Mouse (Mus musculus) CH12.LX (cell line): Measurements from ENCODE around the gene Kif13a. TPM values are rescaled to one million over a fixed set of nuclear protein-coding genes. Genes with fewer than 3 reads are reported as not detected.

ENCODE experiments used
- DNase-seq: peaks from one replicate; pipeline ENCODE4 v3.0.0-alpha.2; 2013; ENCODE audit errors: extremely low read depth
- H3K27ac ChIP-seq: 2 replicates; pipeline ENCODE4 v1.5.1; 2012; ENCODE audit warnings: low read depth, mild to moderate bottlenecking, control low read depth, moderate library complexity; ENCODE audit not compliant: insufficient read depth
- H3K27me3 ChIP-seq: replicated peaks from 2 replicates; pipeline ENCODE3; 2012; ENCODE audit warnings: inconsistent platforms
- H3K36me3 ChIP-seq, 2 experiments: replicated peaks in 1 of 2; 2 replicates each; pipeline versions ENCODE3 to v1.6.1; 2012; ENCODE audit warnings: inconsistent platforms in 1 of 2, low read length in 1 of 2, mild to moderate bottlenecking in 1 of 2, mixed read lengths in 1 of 2, moderate library complexity in 1 of 2; ENCODE audit not compliant: control insufficient read depth in 1 of 2, insufficient read depth in 1 of 2
- H3K4me1 ChIP-seq, 2 experiments: 2 replicates each; pipeline ENCODE4 v1.6.1; 2012; ENCODE audit warnings: inconsistent platforms in 1 of 2, moderate library complexity in 1 of 2; ENCODE audit not compliant: insufficient read depth in 2 of 2, control insufficient read depth in 1 of 2
- H3K4me2 ChIP-seq: 2 replicates; pipeline ENCODE4 v1.6.1; 2012; ENCODE audit warnings: low read depth, mild to moderate bottlenecking, control low read depth; ENCODE audit not compliant: poor library complexity, insufficient read depth, severe bottlenecking
- H3K4me3 ChIP-seq, 3 experiments: fragments of 150-350 bp in 1 of 3; sonication (generic) in 1 of 3; replicated peaks in 1 of 3; 2 replicates each; pipeline versions ENCODE3 to v1.5.1; 2011 to 2012; ENCODE audit warnings: low read depth in 2 of 3, low read length in 2 of 3, mild to moderate bottlenecking in 2 of 3, moderate library complexity in 2 of 3, control low read depth in 1 of 3, improper control_type of control experiment in 1 of 3, inconsistent platforms in 1 of 3, mixed read lengths in 1 of 3; ENCODE audit not compliant: poor library complexity in 1 of 3
- H3K79me2 ChIP-seq: replicated peaks from 2 replicates; pipeline ENCODE4 v1.6.1; 2012; ENCODE audit warnings: mild to moderate bottlenecking, moderate library complexity; ENCODE audit not compliant: control insufficient read depth, poor library complexity, insufficient read depth, severe bottlenecking; ENCODE audit errors: extremely low read depth
- H3K9ac ChIP-seq: 2 replicates; pipeline ENCODE4 v1.6.1; 2012; ENCODE audit warnings: low read depth, mild to moderate bottlenecking, control low read depth, moderate library complexity; ENCODE audit not compliant: insufficient read depth
- H3K9me3 ChIP-seq: replicated peaks from 2 replicates; pipeline ENCODE3; 2012; ENCODE audit warnings: low read length, inconsistent platforms, mixed read lengths
- CHD1 ChIP-seq: IDR thresholded peaks from 2 replicates; pipeline ENCODE4 v1.6.1; 2012; ENCODE audit warnings: low read depth, low read length, improper control_type of control experiment, inconsistent platforms
- CHD2 ChIP-seq: IDR thresholded peaks from 2 replicates; pipeline ENCODE4 v1.6.1; 2011; ENCODE audit warnings: low read length, improper control_type of control experiment
- CTCF ChIP-seq, 2 experiments: IDR thresholded peaks in 1 of 2; conservative IDR thresholded peaks in 1 of 2; 2 replicates each; pipeline ENCODE4 v1.5.1; 2011 to 2012; ENCODE audit warnings: low read depth in 2 of 2, low read length in 2 of 2, improper control_type of control experiment in 1 of 2, inconsistent platforms in 1 of 2, mild to moderate bottlenecking in 1 of 2, moderate library complexity in 1 of 2
- E2F4 ChIP-seq: IDR thresholded peaks from 2 replicates; pipeline ENCODE4 v1.6.1; 2011; ENCODE audit warnings: low read depth, low read length, improper control_type of control experiment; ENCODE audit not compliant: insufficient replicate concordance
- EP300 ChIP-seq: IDR thresholded peaks from 2 replicates; pipeline ENCODE4 v1.6.1; 2011; ENCODE audit warnings: low read length, improper control_type of control experiment
- ETS1 ChIP-seq: conservative IDR thresholded peaks from 2 replicates; pipeline ENCODE4 v1.6.1; 2012; ENCODE audit warnings: low read depth, mild to moderate bottlenecking, inconsistent platforms, low read length, improper control_type of control experiment, moderate library complexity
- GABPA ChIP-seq: IDR thresholded peaks from 2 replicates; pipeline ENCODE4 v1.6.1; 2012; ENCODE audit warnings: low read depth, low read length, improper control_type of control experiment, inconsistent platforms; ENCODE audit not compliant: insufficient replicate concordance
- IRF4 ChIP-seq: IDR thresholded peaks from 2 replicates; pipeline ENCODE4 v1.6.1; 2014; ENCODE audit warnings: low read depth, mild to moderate bottlenecking, inconsistent platforms, low read length, improper control_type of control experiment
- JUND ChIP-seq: conservative IDR thresholded peaks from 2 replicates; pipeline ENCODE4 v1.6.1; 2011; ENCODE audit warnings: low read depth, low read length, improper control_type of control experiment
- MAX ChIP-seq: IDR thresholded peaks from 2 replicates; pipeline ENCODE4 v1.6.1; 2011; ENCODE audit warnings: low read length, improper control_type of control experiment
- MAZ ChIP-seq: IDR thresholded peaks from 2 replicates; pipeline ENCODE4 v1.6.1; 2012; ENCODE audit warnings: low read depth, mild to moderate bottlenecking, inconsistent platforms, low read length, improper control_type of control experiment, moderate library complexity
- NELFE ChIP-seq: IDR thresholded peaks from 2 replicates; pipeline ENCODE4 v1.6.1; 2011; ENCODE audit warnings: low read depth, low read length, improper control_type of control experiment
- NRF1 ChIP-seq: IDR thresholded peaks from 2 replicates; pipeline ENCODE4 v1.6.1; 2014; ENCODE audit warnings: low read depth, mild to moderate bottlenecking, inconsistent platforms, low read length, improper control_type of control experiment, moderate library complexity
- PAX5 ChIP-seq: IDR thresholded peaks from 2 replicates; pipeline ENCODE4 v1.6.1; 2012; ENCODE audit warnings: low read length, inconsistent platforms, mixed read lengths
- RAD21 ChIP-seq: IDR thresholded peaks from 2 replicates; pipeline ENCODE4 v1.6.1; 2011; ENCODE audit warnings: low read depth, mild to moderate bottlenecking, low read length, improper control_type of control experiment, moderate library complexity
- RCOR1 ChIP-seq: conservative IDR thresholded peaks from 2 replicates; pipeline ENCODE4 v1.6.1; 2012; ENCODE audit warnings: low read depth, mild to moderate bottlenecking, inconsistent platforms, low read length, improper control_type of control experiment
- SIN3A ChIP-seq: IDR thresholded peaks from 2 replicates; pipeline ENCODE4 v1.6.1; 2012; ENCODE audit warnings: low read length, improper control_type of control experiment, inconsistent platforms
- SMC3 ChIP-seq: IDR thresholded peaks from 2 replicates; pipeline ENCODE4 v1.6.1; 2011; ENCODE audit warnings: low read depth, low read length, improper control_type of control experiment
- USF1 ChIP-seq: IDR thresholded peaks from 2 replicates; pipeline ENCODE4 v1.6.1; 2014; ENCODE audit warnings: low read depth, mild to moderate bottlenecking, inconsistent platforms, low read length, improper control_type of control experiment
- USF2 ChIP-seq: conservative IDR thresholded peaks from 2 replicates; pipeline ENCODE4 v1.6.1; 2011; ENCODE audit warnings: low read depth, low read length, improper control_type of control experiment
- ZC3H11A ChIP-seq: IDR thresholded peaks from 2 replicates; pipeline ENCODE4 v1.6.1; 2012; ENCODE audit warnings: low read depth, mild to moderate bottlenecking, inconsistent platforms, low read length, improper control_type of control experiment
- ZKSCAN1 ChIP-seq: IDR thresholded peaks from 2 replicates; pipeline ENCODE4 v1.6.1; 2012; ENCODE audit warnings: low read depth, inconsistent platforms, low read length, improper control_type of control experiment, borderline replicate concordance
- ZMIZ1 ChIP-seq: IDR thresholded peaks from 2 replicates; pipeline ENCODE4 v1.6.1; 2012; ENCODE audit warnings: low read depth, mild to moderate bottlenecking, inconsistent platforms, low read length, improper control_type of control experiment
- ZNF384 ChIP-seq: IDR thresholded peaks from 2 replicates; pipeline ENCODE4 v1.6.1; 2012; ENCODE audit warnings: low read depth, low read length, improper control_type of control experiment, inconsistent platforms
- dilution Hi-C: fragments of 300-500 bp; cut with MboI; formaldehyde crosslinking; loops from 2 replicates; pipeline ENCODE4 v1.14.3; 2020; ENCODE audit warnings: low sequenced_read_pairs; ENCODE audit not compliant: extremely low pct_unique_long_range_greater_than_20kb, extremely low pct_ligation_motif_present
- in situ Hi-C: fragments of 300-500 bp; cut with MboI; formaldehyde crosslinking; loops from 3 replicates; pipeline ENCODE4 v1.14.3; 2019; ENCODE audit warnings: low sequenced_read_pairs, low pct_ligation_motif_present, low pct_unique_long_range_greater_than_20kb, mixed read lengths
- polyA plus RNA-seq: library from polyadenylated mRNA; unstranded; fragments of >175 nt; gene quantifications from 2 replicates; pipeline ENCODE4 v1.2.1, GENCODE M21; 2012; ENCODE audit warnings: low read depth; ENCODE audit not compliant: insufficient read length
- total RNA-seq, 2 experiments: library from RNA; depleted of rRNA; stranded (reverse); fragments of 300-350 nt in 1 of 2; fragments of >200 nt in 1 of 2; gene quantifications; 2 replicates each; pipeline ENCODE4 v1.2.3; 2012 to 2014

Gene Kif13a
- total and polyA plus RNA-seq, 3 experiments, result not detected

DNA sequence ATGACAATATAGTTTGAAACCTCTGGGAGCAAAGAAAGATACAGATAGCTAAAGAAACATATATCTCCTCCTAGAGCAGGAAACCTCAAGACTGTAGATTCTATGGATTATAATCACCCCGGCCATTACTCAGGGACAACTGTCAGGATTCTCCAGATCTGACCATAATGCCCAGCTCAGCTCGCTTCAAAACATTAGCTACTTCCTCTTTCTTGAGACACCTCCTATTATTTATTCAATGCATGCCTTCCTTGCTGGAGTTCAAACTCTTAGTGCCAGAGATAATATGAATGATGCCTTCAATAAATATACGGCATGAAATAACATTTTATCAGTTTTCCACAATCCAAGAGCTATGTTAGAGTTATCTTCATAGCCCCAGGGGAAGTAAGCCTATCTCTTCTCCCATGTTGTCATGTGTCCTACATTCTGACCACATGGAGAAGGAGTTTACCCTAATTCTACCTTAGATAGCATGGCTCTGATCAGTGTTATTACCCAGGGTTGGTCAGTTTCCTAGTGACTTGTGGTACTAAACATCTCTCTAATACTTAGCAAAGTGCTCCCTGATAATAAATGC, 66.4 kb downstream of the Kif13a start:
- H3K79me2 ChIP-seq, result no peaks in the 10 kb centered on the region
- no peak overlapping the region for H3K9ac ChIP-seq
- H3K4me1 ChIP-seq, result peaks cover 0 to 8% of the 10 kb centered on the region in 2 experiments; a peak in 2 of 4 replicates
- TF ChIP-seq EP300 (no peak), USF2 (no peak), NELFE (no peak), RAD21 (no peak), ZC3H11A (no peak), ZMIZ1 (no peak), IRF4 (no peak), JUND (no peak), GABPA (no peak), ZKSCAN1 (no peak), SIN3A (no peak), NRF1 (no peak), SMC3 (no peak)
- TF ChIP-seq, all 38 proteins: peak for 0
- no peak for DNase-seq
- H3K27me3 ChIP-seq, result no peaks in the 10 kb centered on the region
- H3K27ac ChIP-seq, result no peak overlapping the region
- in situ Hi-C loops, result no loop called here
- no peaks in the 10 kb centered on the region for H3K36me3 ChIP-seq
- no peaks in the 10 kb centered on the region for H3K9me3 ChIP-seq
- dilution Hi-C loops, result no loop called here
- no peak overlapping the region for H3K4me2 ChIP-seq
- H3K4me3 ChIP-seq, result no peak overlapping the region

DNA sequence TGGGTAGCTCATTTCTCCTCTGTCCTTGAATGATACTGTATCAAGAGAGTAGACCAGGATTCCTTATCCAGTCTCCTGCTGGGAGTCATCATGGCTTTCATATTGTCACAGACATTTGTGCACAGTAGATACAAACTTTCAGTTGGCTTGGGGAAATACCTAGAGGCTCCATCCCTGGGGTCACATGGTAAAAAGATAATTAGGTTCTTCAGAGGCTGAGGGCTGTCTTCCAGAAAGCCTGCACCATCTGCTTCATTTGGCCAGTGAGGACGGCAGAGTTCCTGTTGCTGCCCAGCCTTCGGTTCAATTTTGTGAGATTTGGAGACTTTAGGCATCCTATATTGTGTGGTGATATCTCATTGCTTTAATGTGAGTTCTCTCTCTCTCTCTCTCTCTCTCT, 69.8 kb downstream of the Kif13a start:
- TF ChIP-seq USF1, result peak; percentile 8; the same call in 1 of the 2 replicates
- no peak for TF ChIP-seq CHD2
- in situ Hi-C loops, result no loop called here
- Histone ChIP-seq H3K36me3 (no peaks in the 10 kb centered on the region), H3K4me3 (no peak overlapping the region), H3K4me1 (peaks cover 0 to 8% of the 10 kb centered on the region in 2 experiments; a peak in 2 of 4 replicates), H3K9ac (no peak overlapping the region), H3K9me3 (no peaks in the 10 kb centered on the region), H3K79me2 (no peaks in the 10 kb centered on the region), H3K27ac (no peak overlapping the region), H3K4me2 (no peak overlapping the region), H3K27me3 (no peaks in the 10 kb centered on the region)
- dilution Hi-C loops, result no loop called here
- peak; percentile 7 for DNase-seq

DNA sequence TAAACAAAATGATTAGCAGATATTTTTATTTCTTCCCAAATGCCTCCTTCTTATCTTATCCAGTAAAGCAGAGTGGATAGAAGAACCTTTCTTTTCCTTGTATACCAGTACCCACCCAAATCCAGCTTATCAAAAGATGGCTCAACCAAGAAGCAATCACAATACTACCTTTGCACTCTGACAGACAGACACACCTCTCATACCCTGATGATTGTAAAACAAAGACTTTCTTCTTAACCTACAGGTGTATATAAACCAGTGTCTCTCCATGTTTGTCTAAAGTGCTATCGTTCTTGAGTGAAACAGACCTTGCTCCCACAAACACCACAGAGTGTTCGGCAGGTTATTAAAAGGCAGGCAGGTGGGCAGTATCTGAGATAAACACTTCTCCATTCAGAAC, 70.5 kb downstream of the Kif13a start:
- no peak for DNase-seq
- Histone ChIP-seq H3K79me2 (no peaks in the 10 kb centered on the region), H3K27me3 (no peaks in the 10 kb centered on the region), H3K9me3 (no peaks in the 10 kb centered on the region), H3K4me1 (peaks cover 0 to 8% of the 10 kb centered on the region in 2 experiments; a peak in 2 of 4 replicates), H3K36me3 (no peaks in the 10 kb centered on the region), H3K4me2 (no peak overlapping the region), H3K27ac (no peak overlapping the region), H3K4me3 (no peak overlapping the region), H3K9ac (no peak overlapping the region)
- in situ Hi-C loops, result no loop called here
- dilution Hi-C loops, result no loop called here
- TF ChIP-seq SIN3A (no peak), CTCF (conservative IDR thresholded peaks at IDR 0.05 in 1 of 2, IDR thresholded peaks at IDR 0.05 in 1 of 2; ENCODE audit: low read depth in 2 of 2, low read length in 2 of 2) (no peak), MAZ (no peak), ZNF384 (no peak), ZMIZ1 (no peak), CHD1 (no peak), NRF1 (no peak), RCOR1 (no peak), EP300 (no peak), PAX5 (no peak), E2F4 (no peak), USF2 (no peak), MAX (no peak), USF1 (no peak), ETS1 (no peak)
